13 mouse cellular contexts compared by ENCODE assay signal in the genomic region with DNA sequence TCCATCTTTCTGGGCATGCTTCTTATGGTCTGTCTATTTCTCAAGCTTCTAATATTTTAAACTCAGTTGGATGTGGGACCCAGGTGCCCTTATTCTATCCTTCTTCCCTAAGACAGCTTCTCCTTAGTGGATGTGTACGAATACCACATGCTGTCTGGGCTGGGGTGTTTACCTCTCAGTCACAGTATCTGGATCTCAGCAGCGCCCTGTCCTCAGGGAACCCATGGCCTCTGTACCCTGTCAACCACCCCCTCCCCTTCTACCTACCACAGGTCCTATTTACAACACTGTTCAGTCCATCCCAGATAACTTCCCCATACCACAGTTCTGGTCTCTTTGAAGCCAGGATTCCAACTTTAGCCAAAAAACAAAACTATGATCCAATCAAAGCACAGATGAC. TPM values are rescaled to one million over a fixed set of nuclear protein-coding genes. Genes with fewer than 3 reads are reported as not detected.
A peak's percentile ranks its signal among the peaks of the same experiment; 100 is the strongest.
DNase-seq lines count a peak whose midpoint lies in the region; ATAC-seq and TF ChIP-seq lines count a peak whose summit lies in the region.
"Had no signal": no experiment of that assay in that cellular context is flagged by ENCODE, and none has a peak within 500 bp of the region (broad histone marks: within the 10 kb centered on the region; RNA-seq: fewer than 3 reads in every experiment).

No protein-coding gene starts in this region.

- H3K27ac ChIP-seq in gastrocnemius, adult 2 months: peak overlapping the region; percentile 49; the same call in 1 of the 2 replicates
- 0 out of 2 replicates have a peak overlapping the region, but pooled peaks have one; percentile 55 for H3K27ac ChIP-seq in kidney, embryonic 16.5 days (ENCODE audit: low read length)
- no peak overlapping the region for H3K27ac ChIP-seq in kidney, embryonic 14.5 days (ENCODE audit: low read depth, low read length)
- H3K27ac ChIP-seq in CH12.LX (ENCODE audit: insufficient read depth, low read depth): peak overlapping the region; percentile 72
- peak overlapping the region; percentile 57; the same call in 1 of the 2 replicates for H3K27ac ChIP-seq in heart, postnatal 0 days (ENCODE audit: low read depth)
- no peak overlapping the region for H3K27ac ChIP-seq in left cerebral cortex, adult 2 months
- H3K27ac ChIP-seq: neural tube, embryonic 15.5 days had no signal

- no peaks in the 10 kb centered on the region for H3K27me3 ChIP-seq in kidney, embryonic 16.5 days (ENCODE audit: insufficient read depth, low read length)
- no peaks in the 10 kb centered on the region for H3K27me3 ChIP-seq in kidney, embryonic 14.5 days (ENCODE audit: control insufficient read depth, insufficient read depth, low read length)
- no peaks in the 10 kb centered on the region for H3K27me3 ChIP-seq in CH12.LX (replicated peaks)
- no peaks in the 10 kb centered on the region for H3K27me3 ChIP-seq in heart, postnatal 0 days (ENCODE audit: control insufficient read depth, insufficient read depth, low read length)
- H3K27me3 ChIP-seq: neural tube, embryonic 15.5 days had no signal

- in situ Hi-C loops in CH12.LX (cut with MboI; ENCODE audit: low pct_ligation_motif_present, low pct_unique_long_range_greater_than_20kb, low sequenced_read_pairs): no loop called here

- DNase-seq in gastrocnemius, adult 2 months: no peak
- no peak for DNase-seq in gastrocnemius, postnatal 4 days (ENCODE audit: low spot score in 2 of 2)
- no peak for DNase-seq in CH12.LX (ENCODE audit: extremely low read depth)
- DNase-seq in heart, postnatal 0 days (ENCODE audit: low spot score): no peak
- no peak for DNase-seq in left cerebral cortex, adult 2 months (ENCODE audit: extremely low spot score in 1 of 2, low spot score in 2 of 2)
- no peak for DNase-seq in thymus, postnatal 4 days
- DNase-seq: adrenal gland, postnatal 10 days; retina, postnatal 1 day; thymus, postnatal 36 days had no signal

- TF ChIP-seq CTCF in gastrocnemius, adult 2 months (IDR thresholded peaks at IDR 0.05): no peak
- no peak for TF ChIP-seq CTCF in CH12.LX (conservative IDR thresholded peaks at IDR 0.05 in 1 of 2, IDR thresholded peaks at IDR 0.05 in 1 of 2; ENCODE audit: low read depth in 2 of 2, low read length in 2 of 2)
- TF ChIP-seq CTCF in heart, postnatal 0 days (IDR thresholded peaks at IDR 0.05; ENCODE audit: low read depth): no peak
- TF ChIP-seq CTCF in left cerebral cortex, adult 2 months (IDR thresholded peaks at IDR 0.05): no peak

- H3K4me2 ChIP-seq in kidney, embryonic 16.5 days (replicated peaks; ENCODE audit: low read depth, low read length): no peak overlapping the region
- H3K4me2 ChIP-seq in kidney, embryonic 14.5 days (replicated peaks; ENCODE audit: low read depth, low read length): no peak overlapping the region
- peak overlapping the region; percentile 53 for H3K4me2 ChIP-seq in CH12.LX (ENCODE audit: insufficient read depth, low read depth, poor library complexity, severe bottlenecking)
- H3K4me2 ChIP-seq in heart, postnatal 0 days (ENCODE audit: low read depth, low read length): no peak overlapping the region
- H3K4me2 ChIP-seq: neural tube, embryonic 15.5 days had no signal

- TF ChIP-seq RAD21 in CH12.LX (IDR thresholded peaks at IDR 0.05; ENCODE audit: low read depth, low read length): no peak

- TF ChIP-seq EP300 in CH12.LX (IDR thresholded peaks at IDR 0.05; ENCODE audit: low read length): no peak
- TF ChIP-seq EP300 in heart, postnatal 0 days (IDR thresholded peaks at IDR 0.05; ENCODE audit: low read depth): no peak

- dilution Hi-C loops in CH12.LX (cut with MboI; ENCODE audit: extremely low pct_ligation_motif_present, extremely low pct_unique_long_range_greater_than_20kb, low sequenced_read_pairs): no loop called here

- H3K4me3 ChIP-seq in gastrocnemius, adult 2 months: no peak overlapping the region
- no peak overlapping the region for H3K4me3 ChIP-seq in kidney, embryonic 16.5 days (ENCODE audit: low read length)
- no peak overlapping the region for H3K4me3 ChIP-seq in kidney, embryonic 14.5 days (ENCODE audit: low read length)
- no peak overlapping the region for H3K4me3 ChIP-seq in CH12.LX (replicated peaks in 1 of 3; ENCODE audit: low read depth in 2 of 3, low read length in 2 of 3, poor library complexity in 1 of 3)
- no peak overlapping the region for H3K4me3 ChIP-seq in heart, postnatal 0 days (ENCODE audit: low read depth, low read length)
- H3K4me3 ChIP-seq in left cerebral cortex, adult 2 months: no peak overlapping the region
- H3K4me3 ChIP-seq: forebrain, embryonic 10.5 days; neural tube, embryonic 15.5 days had no signal

- no peak overlapping the region for H3K9ac ChIP-seq in kidney, embryonic 16.5 days (replicated peaks; ENCODE audit: low read length)
- H3K9ac ChIP-seq in kidney, embryonic 14.5 days (ENCODE audit: low read depth, low read length): no peak overlapping the region
- H3K9ac ChIP-seq in CH12.LX (ENCODE audit: insufficient read depth, low read depth): peak overlapping the region; percentile 52
- H3K9ac ChIP-seq in heart, postnatal 0 days (replicated peaks; ENCODE audit: low read depth, low read length): no peak overlapping the region
- H3K9ac ChIP-seq: neural tube, embryonic 15.5 days had no signal

- intact Hi-C loops in gastrocnemius, adult 2 months (cut with DNase I): no loop called here
- intact Hi-C loops in left cerebral cortex, adult 2 months (cut with DNase I): no loop called here

- H3K79me2 ChIP-seq in CH12.LX (replicated peaks; ENCODE audit: control insufficient read depth, extremely low read depth, insufficient read depth, poor library complexity, severe bottlenecking): peaks cover 94% of the 10 kb centered on the region

- no peak for TF ChIP-seq POLR2A in CH12.LX (IDR thresholded peaks at IDR 0.05; ENCODE audit: low read depth, low read length)

- H3K9me3 ChIP-seq in kidney, embryonic 16.5 days (ENCODE audit: low read length): no peaks in the 10 kb centered on the region
- H3K9me3 ChIP-seq in kidney, embryonic 14.5 days (ENCODE audit: control insufficient read depth, low read length): no peaks in the 10 kb centered on the region
- H3K9me3 ChIP-seq in CH12.LX (replicated peaks; ENCODE audit: low read length): no peaks in the 10 kb centered on the region
- no peaks in the 10 kb centered on the region for H3K9me3 ChIP-seq in heart, postnatal 0 days (replicated peaks; ENCODE audit: control insufficient read depth, low read length)
- H3K9me3 ChIP-seq: forebrain, embryonic 10.5 days; neural tube, embryonic 15.5 days had no signal

- H3K4me1 ChIP-seq in kidney, embryonic 16.5 days (ENCODE audit: insufficient read depth, low read length): peaks cover 58% of the 10 kb centered on the region
- peaks cover 37% of the 10 kb centered on the region for H3K4me1 ChIP-seq in kidney, embryonic 14.5 days (ENCODE audit: control insufficient read depth, insufficient read depth, low read length)
- H3K4me1 ChIP-seq in CH12.LX (ENCODE audit: control insufficient read depth in 1 of 2, insufficient read depth in 2 of 2): peaks cover 43 to 82% of the 10 kb centered on the region in 2 experiments
- H3K4me1 ChIP-seq in heart, postnatal 0 days (ENCODE audit: control insufficient read depth, insufficient read depth): peaks cover 69% of the 10 kb centered on the region

- WGBS in kidney, embryonic 16.5 days: 55% methylated on average over 2 of the region's 2 CpGs
- 66% methylated on average over 2 of the region's 2 CpGs for WGBS in kidney, embryonic 14.5 days
- WGBS in heart, postnatal 0 days: 48% methylated on average over 2 of the region's 2 CpGs

- no peak for ATAC-seq in kidney, embryonic 16.5 days (ENCODE audit: low FRiP score, low TSS enrichment)
- ATAC-seq in kidney, embryonic 14.5 days (ENCODE audit: low FRiP score, low TSS enrichment): no peak
- ATAC-seq in heart, postnatal 0 days (ENCODE audit: insufficient read depth, low read depth): no peak

- peaks cover 9% of the 10 kb centered on the region for H3K36me3 ChIP-seq in kidney, embryonic 16.5 days (ENCODE audit: insufficient read depth, low read length)
- peaks cover 6% of the 10 kb centered on the region for H3K36me3 ChIP-seq in kidney, embryonic 14.5 days (ENCODE audit: control insufficient read depth, insufficient read depth, low read length)
- peaks cover 11 to 59% of the 10 kb centered on the region in 2 experiments for H3K36me3 ChIP-seq in CH12.LX (replicated peaks in 1 of 2; ENCODE audit: control insufficient read depth in 1 of 2, insufficient read depth in 1 of 2, low read length in 1 of 2)
- no peaks in the 10 kb centered on the region for H3K36me3 ChIP-seq in heart, postnatal 0 days (replicated peaks; ENCODE audit: control insufficient read depth, insufficient read depth, low read length)
- H3K36me3 ChIP-seq: neural tube, embryonic 15.5 days had no signal

TF ChIP-seq in CH12.LX, 34 proteins besides CTCF, POLR2A, EP300 and RAD21:
- TF ChIP-seq CHD1 (IDR thresholded peaks at IDR 0.05; ENCODE audit: low read depth, low read length) (0 out of 2 replicates have a peak, but pooled peaks have one; percentile 44), TCF12 (IDR thresholded peaks at IDR 0.05; ENCODE audit: low read depth, low read length) (no peak), POLR2AphosphoS2 (IDR thresholded peaks at IDR 0.05; ENCODE audit: low read depth, low read length) (no peak), JUND (conservative IDR thresholded peaks at IDR 0.05; ENCODE audit: low read depth, low read length) (no peak), NRF1 (IDR thresholded peaks at IDR 0.05; ENCODE audit: low read depth, low read length) (no peak), USF2 (conservative IDR thresholded peaks at IDR 0.05; ENCODE audit: low read depth, low read length) (no peak), MAX (IDR thresholded peaks at IDR 0.05; ENCODE audit: low read length) (no peak), BHLHE40 (IDR thresholded peaks at IDR 0.05; ENCODE audit: low read depth, low read length) (no peak), ZMIZ1 (IDR thresholded peaks at IDR 0.05; ENCODE audit: low read depth, low read length) (no peak; the same call in 1 of the 2 replicates), MYC (IDR thresholded peaks at IDR 0.05; ENCODE audit: low read depth, low read length) (0 out of 2 replicates have a peak, but pooled peaks have one; percentile 10), TBP (conservative IDR thresholded peaks at IDR 0.05; ENCODE audit: low read depth, low read length) (no peak)

RNA-seq across cellular contexts. Expression of gene Anp32a, which starts 9.6 kb away (rescaled TPM):
- total RNA-seq in gastrocnemius, adult 2 months (2021): 10 to 100 TPM; 62.8 to 88.2 TPM
- 100 to 1,000 TPM; 119 to 134 TPM for total RNA-seq in gastrocnemius, postnatal 4 days (2021)
- 196 and 238 TPM in 2 replicates for polyA plus RNA-seq in kidney, embryonic 16.5 days (2015; fragmentation: Nextera tagmentation; extraction: Ambion mirVana)
- 155 and 214 TPM in 2 replicates for polyA plus RNA-seq in kidney, embryonic 14.5 days (2014; fragmentation: Nextera tagmentation; extraction: Ambion mirVana)
- total RNA-seq in CH12.LX (2012; rRNA removed) (585 and 608 TPM in 2 replicates), CH12.LX (2014; rRNA removed) (809 and 869 TPM in 2 replicates)
- 1,207 and 1,391 TPM in 2 replicates for polyA plus RNA-seq in CH12.LX (2012; ENCODE audit: insufficient read length, low read depth)
- 20.8 and 28.8 TPM in 2 replicates for total RNA-seq in heart, postnatal 0 days (2014; rRNA removed; ENCODE audit: low replicate concordance)
- polyA plus RNA-seq in heart, postnatal 0 days (2015; fragmentation: Nextera tagmentation; extraction: Ambion mirVana): 127 and 132 TPM in 2 replicates
- 100 to 1,000 TPM; 278 to 279 TPM for total RNA-seq in left cerebral cortex, adult 2 months (2021)

Comparison
In these comparisons a context has a peak if more than half of its experiments do, and no peak if none do; other contexts are left out.
1. H3K27ac ChIP-seq: peak in gastrocnemius, adult 2 months (single experiment), kidney, embryonic 16.5 days (single experiment), CH12.LX (single experiment) and heart, postnatal 0 days (single experiment); none in kidney, embryonic 14.5 days (single experiment) and left cerebral cortex, adult 2 months (single experiment).